Mouse (Mus musculus) C2C12 (cell line): ENCODE results near the gene Ttll5.

ENCODE experiments used
- CTCF ChIP-seq: IDR thresholded peaks from one replicate; pipeline ENCODE4 v1.5.1; 2011; ENCODE audit not compliant: control insufficient read depth, insufficient read depth, insufficient read length
- MAX ChIP-seq: IDR thresholded peaks from one replicate; pipeline ENCODE4 v1.6.1; 2011; ENCODE audit warnings: mild to moderate bottlenecking, control low read depth
- MYOD1 ChIP-seq: IDR thresholded peaks from one replicate; pipeline ENCODE4 v1.6.1; 2011; ENCODE audit warnings: low read depth; ENCODE audit not compliant: control insufficient read depth, insufficient read length

- no peak for TF ChIP-seq CTCF
- TF ChIP-seq MAX, result no peak
- TF ChIP-seq MYOD1, result no peak
Observed at GRCm38 (mm10) chr12:85993790-85994360, 169.4 kb downstream of the Ttll5 start.
